Mouse (Mus musculus) stomach, postnatal 0 days (tissue): Measurements from ENCODE around the gene Prim2. TPM values are rescaled to one million over a fixed set of nuclear protein-coding genes. Genes with fewer than 3 reads are reported as not detected.

Source experiments
- ATAC-seq: fragments of 200-750 bp; cut with Nextera tagmentation; 2 replicates; pipeline ENCODE4 v1.8.0; 2017; ENCODE audit not compliant: low FRiP score, low TSS enrichment
- DNase-seq: peaks from one replicate; pipeline ENCODE4 v3.0.0-alpha.2; 2016; ENCODE audit warnings: low spot score
- H3K27ac ChIP-seq: fragments of 300-500 bp; sonication (generic); replicated peaks from 2 replicates; pipeline ENCODE4 v1.5.1; 2014; ENCODE audit warnings: mild to moderate bottlenecking, control low read depth
- H3K27me3 ChIP-seq: fragments of 300-500 bp; sonication (generic); 2 replicates; pipeline ENCODE4 v1.6.1; 2014; ENCODE audit warnings: low read length; ENCODE audit not compliant: control insufficient read depth, insufficient read depth
- H3K36me3 ChIP-seq: fragments of 300-500 bp; sonication (generic); 2 replicates; pipeline ENCODE4 v1.6.1; 2014; ENCODE audit warnings: low read length, mixed read lengths; ENCODE audit not compliant: control insufficient read depth, insufficient read depth
- H3K4me1 ChIP-seq: fragments of 300-500 bp; sonication (generic); replicated peaks from 2 replicates; pipeline ENCODE4 v1.6.1; 2014; ENCODE audit warnings: antibody characterized with exemption; ENCODE audit not compliant: control insufficient read depth, insufficient read depth
- H3K4me2 ChIP-seq: fragments of 300-500 bp; sonication (generic); replicated peaks from 2 replicates; pipeline ENCODE4 v1.6.1; 2014; ENCODE audit warnings: low read depth, mild to moderate bottlenecking, control low read depth, moderate library complexity
- H3K4me3 ChIP-seq: fragments of 300-500 bp; sonication (generic); 2 replicates; pipeline ENCODE4 v1.5.1; 2014; ENCODE audit warnings: low read depth, low read length, control low read depth
- H3K9ac ChIP-seq: fragments of 300-500 bp; sonication (generic); 2 replicates; pipeline ENCODE4 v1.6.1; 2014; ENCODE audit warnings: mild to moderate bottlenecking, low read length, control low read depth, mixed read lengths
- H3K9me3 ChIP-seq: fragments of 300-500 bp; sonication (generic); 2 replicates; pipeline ENCODE4 v1.6.1; 2016; ENCODE audit warnings: low read length; ENCODE audit not compliant: control insufficient read depth
- CTCF ChIP-seq: IDR thresholded peaks from 2 replicates; pipeline ENCODE4 v1.5.1; 2016; ENCODE audit warnings: antibody characterized with exemption, low read depth, mild to moderate bottlenecking, moderate library complexity
- EP300 ChIP-seq: optimal IDR thresholded peaks from 2 replicates; pipeline ENCODE3; 2016; ENCODE audit warnings: antibody characterized with exemption
- WGBS: fragments of 180-500 bp; shearing (Covaris S2); extraction: QIAGEN DNeasy Blood & Tissue Kit; methylation state at CpG from one replicate; pipeline ENCODE4 v1.1.7; 2014; 5-methylcytosine and 5-hydroxymethylcytosine counted together
- polyA plus RNA-seq: library from polyadenylated mRNA; unstranded; fragments of >200 nt; fragmentation: Nextera tagmentation; extraction: Ambion mirVana; gene quantifications from 2 replicates; pipeline ENCODE4 v1.2.1, GENCODE M21; 2015

Gene Prim2
- polyA plus RNA-seq, 1 experiment from 2014 or later = 13.1 TPM

DNA sequence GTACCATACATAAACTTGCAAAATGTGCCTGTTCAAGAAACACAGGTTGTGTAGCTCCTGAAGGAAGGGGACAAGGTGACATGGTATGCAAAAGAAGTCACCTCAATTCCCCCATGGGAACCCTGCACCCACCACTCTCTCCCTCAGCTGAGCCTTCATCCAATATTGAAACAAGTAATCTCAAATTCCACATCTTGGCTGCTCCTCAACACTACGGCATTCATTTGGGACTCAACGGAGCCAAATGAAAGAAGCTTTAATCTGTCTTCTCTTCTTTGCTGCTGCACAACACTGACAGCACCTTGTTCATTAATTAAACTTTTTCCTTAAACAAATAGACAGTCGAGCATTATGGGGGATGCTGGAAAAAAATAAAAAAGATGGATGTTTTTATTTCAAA, 174.0 kb downstream of the Prim2 start:
- 34% methylated on average over 3 of the region's 3 CpGs for WGBS
- no peak overlapping the region for H3K27ac ChIP-seq
- H3K4me3 ChIP-seq = no peak overlapping the region
- H3K4me2 ChIP-seq = no peak overlapping the region
- ATAC-seq = no peak
- H3K27me3 ChIP-seq = no peaks in the 10 kb centered on the region
- no peak for TF ChIP-seq CTCF
- TF ChIP-seq EP300 = no peak
- no peak overlapping the region for H3K9ac ChIP-seq
- no peaks in the 10 kb centered on the region for H3K9me3 ChIP-seq
- no peaks in the 10 kb centered on the region for H3K36me3 ChIP-seq
- no peak for DNase-seq
- no peaks in the 10 kb centered on the region for H3K4me1 ChIP-seq

- H3K9ac ChIP-seq = no peak overlapping the region
- H3K9me3 ChIP-seq = no peaks in the 10 kb centered on the region
- H3K4me1 ChIP-seq = no peaks in the 10 kb centered on the region
- 76% methylated on average over 8 of the region's 8 CpGs for WGBS
- DNase-seq = no peak
- no peak overlapping the region for H3K4me2 ChIP-seq
- TF ChIP-seq CTCF (no peak), EP300 (no peak)
- H3K27me3 ChIP-seq = no peaks in the 10 kb centered on the region
- no peaks in the 10 kb centered on the region for H3K36me3 ChIP-seq
- no peak overlapping the region for H3K4me3 ChIP-seq
- ATAC-seq = no peak
- H3K27ac ChIP-seq = no peak overlapping the region
Observed at GRCm38 (mm10) chr1:33495203-33495553, 174.4 kb downstream of the Prim2 start.

DNA sequence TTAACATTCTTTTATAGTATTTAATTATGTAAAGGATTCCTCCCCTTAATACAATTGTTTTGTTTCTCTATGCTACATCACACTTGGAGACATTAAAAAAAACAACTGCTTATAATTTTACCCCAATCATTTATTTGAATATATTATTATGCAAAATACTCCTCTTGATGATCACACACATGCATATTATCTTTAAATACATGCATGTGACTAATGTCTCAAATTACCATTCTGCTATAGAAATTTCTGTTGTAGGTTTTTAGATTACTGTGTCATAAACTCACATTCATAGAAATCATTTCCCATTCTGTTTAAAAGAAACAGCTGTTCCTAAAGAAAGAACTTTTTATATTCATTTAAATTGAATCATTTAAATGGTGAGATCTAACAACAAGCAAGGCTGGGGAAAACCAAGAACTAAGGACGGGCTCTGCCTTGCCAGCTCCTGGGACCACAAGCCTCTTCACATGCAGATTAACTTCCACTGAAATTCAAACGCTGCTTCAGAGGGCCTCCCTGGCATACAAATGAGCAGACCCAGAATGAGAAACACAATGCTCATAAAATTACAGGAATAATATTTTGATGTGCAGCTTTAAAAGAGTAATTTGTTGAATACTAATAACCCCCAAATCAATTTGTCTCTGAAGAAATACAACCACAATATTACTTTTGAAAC, 174.9 kb downstream of the Prim2 start:
- DNase-seq (no peak), ATAC-seq (no peak)

GRCm38 (mm10) chr1:33490220-33490619, 179.4 kb downstream of the Prim2 start:
- no peak overlapping the region for H3K4me3 ChIP-seq
- 47% methylated on average over 6 of the region's 6 CpGs for WGBS
- H3K27ac ChIP-seq = no peak overlapping the region
- no peaks in the 10 kb centered on the region for H3K9me3 ChIP-seq
- no peaks in the 10 kb centered on the region for H3K36me3 ChIP-seq
- no peak for ATAC-seq
- no peaks in the 10 kb centered on the region for H3K27me3 ChIP-seq
- no peak for TF ChIP-seq CTCF
- no peak for TF ChIP-seq EP300
- no peak overlapping the region for H3K4me2 ChIP-seq
- H3K4me1 ChIP-seq = no peaks in the 10 kb centered on the region
- no peak overlapping the region for H3K9ac ChIP-seq
- DNase-seq = no peak

More for the DNA sequence above, 174.9 kb downstream of the Prim2 start:
- Histone ChIP-seq H3K27me3 (no peaks in the 10 kb centered on the region), H3K4me2 (no peak overlapping the region), H3K4me1 (no peaks in the 10 kb centered on the region), H3K27ac (no peak overlapping the region), H3K36me3 (no peaks in the 10 kb centered on the region), H3K4me3 (no peak overlapping the region), H3K9ac (no peak overlapping the region), H3K9me3 (no peaks in the 10 kb centered on the region)
- TF ChIP-seq EP300 (no peak), CTCF (no peak)
- 56% methylated on average over 2 of the region's 2 CpGs for WGBS

DNA sequence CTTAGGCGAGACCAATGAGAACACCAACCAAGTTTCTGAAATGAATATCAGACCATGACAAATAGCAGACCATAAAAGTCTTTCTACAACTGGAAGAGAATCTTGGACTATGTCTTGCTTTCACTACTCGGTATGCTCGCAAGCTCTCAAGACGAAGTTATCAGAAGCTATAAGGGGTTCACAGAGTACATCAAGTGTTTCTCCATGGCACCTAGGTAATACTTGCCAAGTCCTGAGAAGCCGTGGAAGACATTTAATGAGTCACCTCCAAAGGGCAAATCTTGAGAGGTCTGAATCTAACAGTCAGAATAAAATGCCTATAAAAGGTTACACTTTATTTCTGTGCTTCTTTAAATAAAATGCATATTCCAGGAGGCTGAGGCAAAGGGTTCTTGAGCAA, 181.2 kb downstream of the Prim2 start:
- Histone ChIP-seq H3K4me2 (no peak overlapping the region), H3K27ac (no peak overlapping the region), H3K9ac (no peak overlapping the region), H3K36me3 (no peaks in the 10 kb centered on the region), H3K4me3 (no peak overlapping the region), H3K4me1 (no peaks in the 10 kb centered on the region), H3K9me3 (no peaks in the 10 kb centered on the region), H3K27me3 (no peaks in the 10 kb centered on the region)
- no peak for DNase-seq
- no peak for TF ChIP-seq CTCF
- ATAC-seq = no peak
- 89% methylated on average over 5 of the region's 5 CpGs for WGBS

- H3K27ac ChIP-seq = no peak overlapping the region
- TF ChIP-seq CTCF (no peak), EP300 (no peak)
- H3K4me1 ChIP-seq = no peaks in the 10 kb centered on the region
- DNase-seq (no peak), ATAC-seq (no peak)
- H3K4me3 ChIP-seq = no peak overlapping the region
- H3K9ac ChIP-seq = no peak overlapping the region
- 49% methylated on average over 3 of the region's 3 CpGs for WGBS
- no peak overlapping the region for H3K4me2 ChIP-seq
- H3K36me3 ChIP-seq = no peaks in the 10 kb centered on the region
- H3K27me3 ChIP-seq = no peaks in the 10 kb centered on the region
- no peaks in the 10 kb centered on the region for H3K9me3 ChIP-seq
Observed at GRCm38 (mm10) chr1:33483746-33484145, 185.8 kb downstream of the Prim2 start.
